Mouse (Mus musculus) myocyte (in vitro differentiated cells): Measurements from ENCODE around the gene Nkain2.

Experiments
- CEBPB ChIP-seq: IDR thresholded peaks from 2 replicates; pipeline ENCODE4 v1.6.1; 2011; ENCODE audit warnings: mild to moderate bottlenecking, moderate library complexity; ENCODE audit not compliant: poor library complexity, insufficient read depth, severe bottlenecking
- E2F4 ChIP-seq: IDR thresholded peaks from one replicate; pipeline ENCODE4 v1.6.1; 2011; ENCODE audit warnings: mild to moderate bottlenecking, control low read depth, moderate library complexity; ENCODE audit not compliant: insufficient read depth
- MAX ChIP-seq: IDR thresholded peaks from one replicate; pipeline ENCODE4 v1.6.1; 2011; ENCODE audit warnings: low read depth, mild to moderate bottlenecking, control low read depth
- MYOD1 ChIP-seq, 3 experiments: IDR thresholded peaks; one replicate each; pipeline ENCODE4 v1.6.1; 2011; ENCODE audit warnings: control low read depth in 2 of 3, low read depth in 2 of 3, mild to moderate bottlenecking in 2 of 3, moderate library complexity in 1 of 3; ENCODE audit not compliant: insufficient read length in 2 of 3, control insufficient read depth in 1 of 3
- MYOG ChIP-seq, 3 experiments: IDR thresholded peaks; one replicate each; pipeline ENCODE4 v1.6.1; 2011; ENCODE audit warnings: control low read depth in 2 of 3, low read depth in 2 of 3, mild to moderate bottlenecking in 2 of 3; ENCODE audit not compliant: insufficient read length in 2 of 3, control insufficient read depth in 1 of 3, insufficient read depth in 1 of 3
- POLR2A ChIP-seq: IDR thresholded peaks from one replicate; pipeline ENCODE4 v1.6.1; 2011; ENCODE audit warnings: low read depth, mild to moderate bottlenecking, control low read depth, moderate library complexity; ENCODE audit not compliant: insufficient read length
- POLR2AphosphoS2 ChIP-seq: IDR thresholded peaks from one replicate; pipeline ENCODE4 v1.6.1; 2011; ENCODE audit warnings: low read depth, control low read depth; ENCODE audit not compliant: insufficient read length
- REST ChIP-seq: IDR thresholded peaks from one replicate; pipeline ENCODE4 v1.6.1; 2011; ENCODE audit warnings: mild to moderate bottlenecking, control low read depth, moderate library complexity; ENCODE audit not compliant: insufficient read depth, insufficient read length
- SRF ChIP-seq: IDR thresholded peaks from one replicate; pipeline ENCODE4 v1.6.1; 2011; ENCODE audit warnings: low read depth; ENCODE audit not compliant: control insufficient read depth, insufficient read length
- TCF12 ChIP-seq: IDR thresholded peaks from one replicate; pipeline ENCODE4 v1.6.1; 2011; ENCODE audit warnings: mild to moderate bottlenecking, control low read depth; ENCODE audit not compliant: poor library complexity, insufficient read depth, severe bottlenecking
- TCF3 ChIP-seq: IDR thresholded peaks from one replicate; pipeline ENCODE4 v1.6.1; 2011; ENCODE audit warnings: low read depth, control low read depth; ENCODE audit not compliant: insufficient read length
- USF1 ChIP-seq: IDR thresholded peaks from one replicate; pipeline ENCODE4 v1.6.1; 2011; ENCODE audit warnings: low read depth, mild to moderate bottlenecking, control low read depth, moderate library complexity

- TF ChIP-seq SRF (no peak), POLR2A (no peak), USF1 (no peak), E2F4 (no peak), TCF12 (no peak), MYOD1 (IDR thresholded peaks at IDR 0.05; ENCODE audit: control insufficient read depth in 1 of 3, insufficient read length in 2 of 3, low read depth in 2 of 3) (no peak), MAX (no peak), POLR2AphosphoS2 (no peak), TCF3 (no peak), MYOG (IDR thresholded peaks at IDR 0.05; ENCODE audit: control insufficient read depth in 1 of 3, insufficient read depth in 1 of 3, insufficient read length in 2 of 3, low read depth in 2 of 3) (no peak), REST (no peak), CEBPB (no peak)
Observed at GRCm38 (mm10) chr10:32696661-32697060, 193.6 kb downstream of the Nkain2 start.
